Mouse (Mus musculus): ENCODE measurements at regions not wholly inside any gene's neighbourhood (a gene's known extent, or its start where the extent isn't known, plus 50 kb on each side); places are given as distances from the start of the nearest gene placed in this dataset.

DNA sequence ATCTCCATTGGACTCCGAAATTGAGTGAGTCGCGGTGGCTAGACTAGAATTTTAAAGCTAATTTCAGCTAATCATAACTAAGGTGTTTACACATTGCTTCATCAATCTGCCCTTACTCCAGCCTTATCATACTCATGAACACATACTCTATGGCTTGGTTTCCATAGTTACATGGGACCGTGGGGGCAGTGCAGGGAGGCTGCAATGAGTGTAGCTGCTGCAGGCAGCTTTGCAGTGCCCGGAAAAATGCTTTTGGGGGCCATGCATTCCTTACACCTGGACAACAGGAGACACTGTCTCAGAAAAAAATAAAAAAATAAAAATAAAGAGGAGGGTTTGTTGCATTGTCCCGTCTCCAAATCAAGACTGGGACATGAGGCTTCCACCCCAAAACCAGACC, 126.3 kb downstream of the Tmem17 start:
- Histone ChIP-seq H3K4me3 (no peak overlapping the region), H3K27ac (peak overlapping the region; percentile 63)
- DNase-seq (ENCODE audit: low spot score in 2 of 2): peak; percentile 47 to 48
- no peak for TF ChIP-seq CTCF (conservative IDR thresholded peaks at IDR 0.05)

GRCm38 (mm10) chr11:22638700-22639099, 126.8 kb downstream of the Tmem17 start:
- TF ChIP-seq CTCF (conservative IDR thresholded peaks at IDR 0.05): no peak
- H3K27ac ChIP-seq: peak overlapping the region; percentile 63
- no peak for DNase-seq (ENCODE audit: low spot score in 2 of 2)
- no peak overlapping the region for H3K4me3 ChIP-seq

DNA sequence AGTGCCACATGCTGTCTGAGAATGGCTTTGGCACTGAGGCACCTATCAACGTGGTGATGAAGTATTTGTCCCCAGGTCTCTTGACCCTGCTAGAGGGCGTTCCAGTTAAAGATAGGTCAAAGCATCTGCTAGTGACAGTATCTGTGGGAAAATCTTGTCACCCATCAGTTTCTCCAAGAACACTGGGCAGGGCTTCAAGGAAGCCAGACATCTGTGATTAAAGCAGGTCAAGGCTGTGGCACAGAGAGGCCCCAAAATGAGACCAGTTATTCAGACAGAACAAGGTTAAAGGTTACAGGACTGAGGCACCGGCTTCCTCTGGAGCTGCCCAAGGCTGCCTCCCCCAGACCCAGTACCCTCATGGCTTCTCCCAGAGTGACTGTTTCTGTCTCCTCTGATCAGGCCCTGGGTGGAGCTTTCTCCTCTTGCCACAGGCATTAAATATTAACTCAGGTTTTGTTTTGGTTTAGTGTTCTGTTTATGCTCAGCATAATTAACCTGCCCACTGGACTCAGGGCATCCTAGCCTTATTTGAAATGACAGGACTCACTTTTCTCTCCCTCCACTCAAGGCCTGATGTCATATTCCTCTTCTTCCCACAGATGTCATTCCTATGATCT, 128.6 kb downstream of the Tmem17 start:
- TF ChIP-seq CTCF (conservative IDR thresholded peaks at IDR 0.05): no peak
- H3K4me3 ChIP-seq: no peak overlapping the region
- H3K27ac ChIP-seq: peak overlapping the region; percentile 7; the same call in 1 of the 2 replicates
- DNase-seq (ENCODE audit: low spot score in 2 of 2): no peak

DNA sequence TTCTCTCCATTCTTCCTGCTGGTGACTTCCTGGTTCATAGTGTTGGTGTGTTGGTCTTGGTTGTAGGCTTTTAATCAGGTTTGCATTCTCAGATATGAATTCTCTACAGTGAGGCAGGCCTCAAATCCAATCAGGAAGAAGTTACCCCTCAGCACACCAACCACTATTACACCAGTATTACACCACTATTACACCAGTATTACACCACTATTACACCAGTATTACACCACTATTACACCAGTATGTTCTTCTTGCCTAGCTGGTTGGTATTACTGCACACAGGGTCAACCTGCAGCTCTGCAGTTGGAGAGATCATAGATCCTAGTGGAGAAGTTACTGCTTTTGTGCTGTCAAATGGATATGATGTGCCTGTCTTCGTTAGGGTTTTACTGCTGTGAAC, 129.6 kb downstream of the Tmem17 start:
- H3K4me3 ChIP-seq: no peak overlapping the region
- TF ChIP-seq CTCF (conservative IDR thresholded peaks at IDR 0.05): no peak
- no peak overlapping the region for H3K27ac ChIP-seq
- no peak for DNase-seq (ENCODE audit: low spot score in 2 of 2)

DNA sequence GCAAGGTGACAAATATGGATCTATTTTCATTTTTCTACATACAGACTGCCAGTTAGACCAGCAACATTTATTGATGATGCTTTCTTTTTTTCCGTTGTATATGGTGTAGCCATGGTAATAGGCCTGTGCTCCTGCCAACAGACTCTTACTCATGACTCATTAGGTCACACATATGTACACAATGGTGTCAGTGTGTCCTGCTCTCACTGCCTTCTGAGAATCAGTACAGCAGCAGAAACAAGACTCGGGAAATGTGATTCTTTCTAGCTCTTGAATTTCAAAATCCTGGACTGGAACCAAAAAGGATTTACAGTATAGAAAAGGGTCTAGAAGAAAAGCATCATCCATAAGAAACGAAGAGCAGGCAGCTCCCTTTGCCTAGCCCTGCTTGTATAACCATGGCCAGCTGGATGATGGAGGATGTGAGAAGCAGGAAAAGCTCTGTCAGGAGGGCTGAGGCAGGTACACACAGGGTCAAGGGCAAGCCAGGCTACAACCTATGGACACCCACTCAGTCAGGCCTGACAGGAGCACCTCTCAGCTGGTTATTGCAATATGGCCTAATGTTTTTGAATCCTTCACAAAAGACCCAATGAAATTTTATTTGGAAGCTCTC, 132.2 kb downstream of the Tmem17 start:
- TF ChIP-seq CTCF (conservative IDR thresholded peaks at IDR 0.05): no peak
- DNase-seq (ENCODE audit: low spot score in 2 of 2): no peak

GRCm38 (mm10) chr11:22644877-22645276, 133.0 kb downstream of the Tmem17 start:
- no peak for TF ChIP-seq CTCF (conservative IDR thresholded peaks at IDR 0.05)
- Histone ChIP-seq H3K4me3 (no peak overlapping the region), H3K27ac (no peak overlapping the region)
- DNase-seq (ENCODE audit: low spot score in 2 of 2): no peak

More for the DNA sequence above, 132.2 kb downstream of the Tmem17 start:
- Histone ChIP-seq H3K4me3 (no peak overlapping the region), H3K27ac (peak overlapping the region; percentile 62)

GRCm38 (mm10) chr11:22646192-22646936, 134.5 kb downstream of the Tmem17 start:
- DNase-seq (ENCODE audit: low spot score in 2 of 2): no peak
- no peak for TF ChIP-seq CTCF (conservative IDR thresholded peaks at IDR 0.05)
- Histone ChIP-seq H3K27ac (no peak overlapping the region), H3K4me3 (no peak overlapping the region)

DNA sequence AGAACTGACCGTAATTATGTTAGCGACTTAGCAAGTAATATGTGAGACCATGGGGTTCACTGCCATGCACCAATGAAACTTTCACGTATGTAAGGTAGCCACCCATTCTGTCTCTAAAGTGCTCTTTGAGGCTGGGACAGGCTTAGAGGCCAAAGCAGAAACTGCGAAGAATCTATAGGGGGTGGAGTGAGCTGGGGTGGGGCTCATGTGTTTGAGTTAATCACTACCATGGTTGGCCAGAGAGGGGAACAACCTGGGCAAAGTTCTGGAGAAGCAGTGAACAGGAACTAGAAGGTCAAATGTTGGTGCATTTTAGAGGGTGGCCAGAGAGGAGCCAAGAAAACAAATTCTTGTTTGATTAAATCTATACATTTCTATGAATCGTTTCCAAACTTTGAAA, 136.4 kb downstream of the Tmem17 start:
- no peak for TF ChIP-seq CTCF (conservative IDR thresholded peaks at IDR 0.05)
- no peak overlapping the region for H3K4me3 ChIP-seq
- no peak for DNase-seq (ENCODE audit: low spot score in 2 of 2)
- H3K27ac ChIP-seq: no peak overlapping the region

- Histone ChIP-seq H3K27ac (no peak overlapping the region), H3K4me3 (no peak overlapping the region)
- DNase-seq (ENCODE audit: low spot score in 2 of 2): no peak
- TF ChIP-seq CTCF (conservative IDR thresholded peaks at IDR 0.05): no peak
Measured at GRCm38 (mm10) chr11:22650771-22651170, 138.9 kb downstream of the Tmem17 start.

DNA sequence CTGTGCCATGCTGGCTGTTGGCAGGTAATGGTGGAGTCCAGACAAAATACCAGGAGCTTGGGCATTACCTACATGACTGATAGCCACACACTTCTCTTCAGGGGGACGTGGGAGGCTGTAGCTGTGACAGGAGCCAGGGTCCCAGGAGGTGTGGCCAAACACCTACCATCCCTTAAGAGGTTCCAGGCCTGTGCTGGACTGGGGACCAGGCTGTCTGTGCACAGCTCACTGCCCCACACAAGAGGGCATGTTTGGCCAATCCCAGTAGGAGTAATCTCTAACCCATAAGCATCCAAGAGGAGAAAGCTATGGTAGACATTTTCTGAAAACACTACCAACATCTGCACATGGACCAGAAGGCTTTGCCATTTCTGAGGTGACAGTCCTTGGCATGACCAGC, 139.4 kb downstream of the Tmem17 start:
- H3K27ac ChIP-seq: no peak overlapping the region
- no peak for TF ChIP-seq CTCF (conservative IDR thresholded peaks at IDR 0.05)

DNA sequence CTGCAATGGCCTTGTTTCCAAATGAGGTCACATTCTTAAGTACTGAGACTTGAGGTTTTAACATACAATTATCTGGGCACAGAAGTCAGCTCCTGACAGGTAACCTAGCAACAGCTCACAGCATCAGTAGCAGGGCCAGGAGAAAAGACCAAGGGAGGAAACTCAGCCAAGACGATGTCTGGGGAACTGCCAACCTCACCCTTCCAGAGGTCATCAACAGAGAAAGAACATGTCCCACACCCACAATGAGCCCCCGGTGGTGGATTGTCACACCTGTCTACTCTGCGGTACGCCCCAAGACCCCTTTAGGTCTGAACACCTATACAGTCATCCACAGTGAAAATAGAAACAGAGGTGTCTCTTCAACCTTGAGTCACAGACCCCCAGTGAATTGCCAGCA, 140.0 kb downstream of the Tmem17 start:
- no peak overlapping the region for H3K27ac ChIP-seq
- H3K4me3 ChIP-seq: no peak overlapping the region
- no peak for TF ChIP-seq CTCF (conservative IDR thresholded peaks at IDR 0.05)
- DNase-seq (ENCODE audit: low spot score in 2 of 2): no peak

More for the DNA sequence above, 139.4 kb downstream of the Tmem17 start:
- DNase-seq (ENCODE audit: low spot score in 2 of 2): no peak
- H3K4me3 ChIP-seq: no peak overlapping the region

DNA sequence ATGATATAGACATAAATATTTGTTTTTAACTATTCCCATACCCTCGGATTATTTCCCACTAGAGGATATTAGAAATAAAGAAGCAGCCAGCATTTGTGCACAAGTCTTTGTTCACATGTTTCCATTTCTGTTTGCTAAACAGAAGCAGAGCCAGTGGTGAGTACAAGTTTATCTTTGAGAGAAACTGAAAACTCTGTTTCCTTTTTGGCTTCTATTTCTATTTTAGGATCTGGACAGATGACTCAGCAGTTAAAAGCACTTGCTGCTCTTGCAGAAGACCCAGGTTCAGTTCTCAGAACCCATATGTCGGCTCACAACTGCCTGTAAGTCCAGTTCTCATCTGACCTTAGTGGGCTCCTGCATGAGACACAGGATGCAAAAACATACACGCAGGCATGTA, 141.0 kb downstream of the Tmem17 start:
- no peak for DNase-seq (ENCODE audit: low spot score in 2 of 2)
- Histone ChIP-seq H3K4me3 (no peak overlapping the region), H3K27ac (no peak overlapping the region)
- TF ChIP-seq CTCF (conservative IDR thresholded peaks at IDR 0.05): no peak

DNA sequence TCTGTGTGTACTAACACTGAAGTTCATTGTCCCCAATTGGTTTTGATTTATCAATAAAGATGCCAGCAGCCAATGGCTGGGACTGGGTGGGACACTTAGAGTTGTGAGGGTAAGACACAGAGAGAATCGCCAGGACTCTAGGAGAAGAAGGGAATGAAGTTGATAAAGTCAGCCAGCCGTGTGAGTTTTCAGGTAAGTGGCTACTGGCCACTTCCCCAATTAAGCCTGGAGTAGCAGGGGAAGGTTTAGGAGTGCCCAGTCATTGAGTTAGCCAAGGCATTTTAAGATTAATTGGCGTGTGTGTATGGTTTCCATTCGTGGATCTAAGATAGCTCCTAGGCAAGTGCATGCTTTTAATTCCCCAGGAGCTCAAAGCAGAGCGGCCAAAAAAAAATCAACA, 141.5 kb downstream of the Tmem17 start:
- no peak for TF ChIP-seq CTCF (conservative IDR thresholded peaks at IDR 0.05)
- Histone ChIP-seq H3K4me3 (no peak overlapping the region), H3K27ac (no peak overlapping the region)
- no peak for DNase-seq (ENCODE audit: low spot score in 2 of 2)

GRCm38 (mm10) chr11:22657635-22658034, 145.7 kb downstream of the Tmem17 start:
- H3K4me3 ChIP-seq: no peak overlapping the region
- no peak overlapping the region for H3K27ac ChIP-seq
- no peak for DNase-seq (ENCODE audit: low spot score in 2 of 2)
- no peak for TF ChIP-seq CTCF (conservative IDR thresholded peaks at IDR 0.05)

All from layer of hippocampus, adult 2 months (tissue).